Mouse (Mus musculus) limb, embryonic 10.5 days (tissue): ENCODE results near the gene Arhgef28. TPM values are rescaled to one million over a fixed set of nuclear protein-coding genes. Genes with fewer than 3 reads are reported as not detected.
A peak's percentile ranks its signal among the peaks of the same experiment; 100 is the strongest.
"Not testable (repeated sequence)": the region's sequence is repeated elsewhere in the genome, so short reads cannot be mapped to it uniquely, and the experiment has no call there.

ENCODE experiments used
- DNase-seq: peaks from one replicate; pipeline ENCODE4 v3.0.0-alpha.2; 2017; ENCODE audit warnings: low spot score
- H3K27ac ChIP-seq: fragments of 300-500 bp; sonication (generic); 2 replicates; pipeline ENCODE4 v1.5.1; 2016; ENCODE audit warnings: mild to moderate bottlenecking
- H3K27me3 ChIP-seq: fragments of 300-500 bp; sonication (generic); 2 replicates; pipeline ENCODE4 v1.6.1; 2016; ENCODE audit warnings: low read depth, mild to moderate bottlenecking; ENCODE audit not compliant: poor library complexity, severe bottlenecking
- H3K36me3 ChIP-seq: fragments of 300-500 bp; sonication (generic); 2 replicates; pipeline ENCODE4 v1.6.1; 2016; ENCODE audit warnings: mild to moderate bottlenecking, moderate library complexity
- H3K4me1 ChIP-seq: fragments of 300-500 bp; sonication (generic); 2 replicates; pipeline ENCODE4 v1.6.1; 2016
- H3K4me3 ChIP-seq: fragments of 300-500 bp; sonication (generic); 2 replicates; pipeline ENCODE4 v1.5.1; 2016; ENCODE audit warnings: mild to moderate bottlenecking, moderate library complexity
- H3K9me3 ChIP-seq: fragments of 300-500 bp; sonication (generic); replicated peaks from 2 replicates; pipeline ENCODE4 v1.6.1; 2016; ENCODE audit warnings: mild to moderate bottlenecking
- WGBS: fragments of 180-500 bp; shearing (Covaris S2); methylation state at CpG from one replicate; pipeline ENCODE4 v1.1.7; 2016; 5-methylcytosine and 5-hydroxymethylcytosine counted together
- polyA plus RNA-seq: library from polyadenylated mRNA; unstranded; fragments of >200 nt; fragmentation: Nextera tagmentation; extraction: Ambion mirVana; gene quantifications from 2 replicates; pipeline ENCODE4 v1.2.1, GENCODE M21; 2016

The Arhgef28 gene
- polyA plus RNA-seq, 1 experiment from 2014 or later, result 11.0 TPM

GRCm38 (mm10) chr13:98030041-98030440 is 176.2 kb downstream of the Arhgef28 start:
- peaks cover 23% of the 10 kb centered on the region for H3K4me1 ChIP-seq
- no peaks in the 10 kb centered on the region for H3K36me3 ChIP-seq
- DNase-seq, result no peak
- H3K4me3 ChIP-seq, result no peak overlapping the region
- no peaks in the 10 kb centered on the region for H3K9me3 ChIP-seq
- 18% methylated on average over 5 of the region's 5 CpGs for WGBS
- no peak overlapping the region for H3K27ac ChIP-seq
- H3K27me3 ChIP-seq, result no peaks in the 10 kb centered on the region

GRCm38 (mm10) chr13:98028711-98029250 is 177.5 kb downstream of the Arhgef28 start:
- H3K27me3 ChIP-seq, result no peaks in the 10 kb centered on the region
- WGBS, result 60% methylated on average over 6 of the region's 6 CpGs
- H3K4me1 ChIP-seq, result peaks cover 23% of the 10 kb centered on the region
- no peak overlapping the region for H3K27ac ChIP-seq
- no peaks in the 10 kb centered on the region for H3K36me3 ChIP-seq
- H3K9me3 ChIP-seq, result no peaks in the 10 kb centered on the region
- H3K4me3 ChIP-seq, result no peak overlapping the region
- no peak for DNase-seq

- H3K4me1 ChIP-seq, result peaks cover 23% of the 10 kb centered on the region
- H3K4me3 ChIP-seq, result no peak overlapping the region
- 89% methylated on average over 12 of the region's 12 CpGs for WGBS
- 0 out of 2 replicates have a peak overlapping the region, but pooled peaks have one; percentile 36 for H3K27ac ChIP-seq
- no peak for DNase-seq
- H3K36me3 ChIP-seq, result no peaks in the 10 kb centered on the region
- no peaks in the 10 kb centered on the region for H3K27me3 ChIP-seq
- no peaks in the 10 kb centered on the region for H3K9me3 ChIP-seq
Measured at GRCm38 (mm10) chr13:98027641-98028204, 178.5 kb downstream of the Arhgef28 start.

GRCm38 (mm10) chr13:98027122-98027521 is 179.1 kb downstream of the Arhgef28 start:
- H3K36me3 ChIP-seq, result no peaks in the 10 kb centered on the region
- whole genome bisulfite sequencing, result 82% methylated on average over 5 of the region's 5 CpGs
- no peak overlapping the region for H3K4me3 ChIP-seq
- DNase-seq, result no peak
- H3K9me3 ChIP-seq, result no peaks in the 10 kb centered on the region
- H3K4me1 ChIP-seq, result peaks cover 23% of the 10 kb centered on the region
- no peaks in the 10 kb centered on the region for H3K27me3 ChIP-seq
- no peak overlapping the region for H3K27ac ChIP-seq

GRCm38 (mm10) chr13:98025706-98026504 is 180.3 kb downstream of the Arhgef28 start:
- DNase-seq, result no peak
- H3K9me3 ChIP-seq, result no peaks in the 10 kb centered on the region
- WGBS, result 75% methylated on average over 26 of the region's 26 CpGs
- no peaks in the 10 kb centered on the region for H3K36me3 ChIP-seq
- H3K4me3 ChIP-seq, result no peak overlapping the region
- H3K4me1 ChIP-seq, result peaks cover 23% of the 10 kb centered on the region
- no peak overlapping the region for H3K27ac ChIP-seq
- no peaks in the 10 kb centered on the region for H3K27me3 ChIP-seq

- Histone ChIP-seq H3K4me3 (no peak overlapping the region), H3K27me3 (no peaks in the 10 kb centered on the region), H3K27ac (no peak overlapping the region), H3K4me1 (peaks cover 20% of the 10 kb centered on the region), H3K36me3 (no peaks in the 10 kb centered on the region), H3K9me3 (no peaks in the 10 kb centered on the region)
- DNase-seq, result no peak
- WGBS, result 85% methylated on average over 7 of the region's 7 CpGs
Measured at GRCm38 (mm10) chr13:98025162-98025561, 181.1 kb downstream of the Arhgef28 start.

GRCm38 (mm10) chr13:98024680-98025079 is 181.6 kb downstream of the Arhgef28 start:
- H3K36me3 ChIP-seq, result no peaks in the 10 kb centered on the region
- no peaks in the 10 kb centered on the region for H3K27me3 ChIP-seq
- H3K9me3 ChIP-seq, result no peaks in the 10 kb centered on the region
- peaks cover 15% of the 10 kb centered on the region for H3K4me1 ChIP-seq
- H3K4me3 ChIP-seq, result no peak overlapping the region
- no peak for DNase-seq
- WGBS, result 93% methylated on average over 12 of the region's 12 CpGs
- H3K27ac ChIP-seq, result no peak overlapping the region

- peaks cover 3% of the 10 kb centered on the region; the same call in 1 of the 2 replicates for H3K27me3 ChIP-seq
- peaks cover 3% of the 10 kb centered on the region for H3K4me1 ChIP-seq
- WGBS, result 82% methylated on average over 4 of the region's 4 CpGs
- no peak overlapping the region for H3K27ac ChIP-seq
- no peak overlapping the region for H3K4me3 ChIP-seq
- no peak for DNase-seq
- no peaks in the 10 kb centered on the region for H3K9me3 ChIP-seq
- no peaks in the 10 kb centered on the region for H3K36me3 ChIP-seq
Measured at GRCm38 (mm10) chr13:98021906-98022305, 184.3 kb downstream of the Arhgef28 start.

- 91% methylated on average over 8 of the region's 8 CpGs for WGBS
- H3K4me1 ChIP-seq, result peaks cover 22% of the 10 kb centered on the region
Measured at GRCm38 (mm10) chr13:98018837-98019236, 187.4 kb downstream of the Arhgef28 start.

GRCm38 (mm10) chr13:98016923-98017588 is 189.2 kb downstream of the Arhgef28 start:
- peaks cover 22% of the 10 kb centered on the region for H3K4me1 ChIP-seq
- WGBS, result 28% methylated on average over 12 of the region's 12 CpGs
- DNase-seq, result peak; percentile 50
- no peaks in the 10 kb centered on the region for H3K36me3 ChIP-seq
- peak overlapping the region; percentile 85; the same call in 1 of the 2 replicates for H3K27ac ChIP-seq
- peak overlapping the region; percentile 62 for H3K4me3 ChIP-seq
- no peaks in the 10 kb centered on the region for H3K9me3 ChIP-seq
- peaks cover 16% of the 10 kb centered on the region for H3K27me3 ChIP-seq

More at GRCm38 (mm10) chr13:98018837-98019236, 187.4 kb downstream of the Arhgef28 start:
- H3K4me3 ChIP-seq, H3K27ac ChIP-seq, DNase-seq, H3K36me3 ChIP-seq, H3K9me3 ChIP-seq: not testable (repeated sequence)
- peaks cover 16% of the 10 kb centered on the region for H3K27me3 ChIP-seq

- H3K4me1 ChIP-seq, result peaks cover 22% of the 10 kb centered on the region
- no peaks in the 10 kb centered on the region for H3K9me3 ChIP-seq
- H3K36me3 ChIP-seq, result no peaks in the 10 kb centered on the region
- peak overlapping the region; percentile 85 for H3K27ac ChIP-seq
- peak; percentile 67 for DNase-seq
- H3K27me3 ChIP-seq, result peaks cover 16% of the 10 kb centered on the region
- H3K4me3 ChIP-seq, result peak overlapping the region; percentile 62
- 5% methylated on average over 33 of the region's 33 CpGs for WGBS
Measured at GRCm38 (mm10) chr13:98015981-98016922, 190.0 kb downstream of the Arhgef28 start.

- WGBS, result 85% methylated on average over 3 of the region's 3 CpGs
- Histone ChIP-seq H3K27ac (peak overlapping the region; percentile 51; the same call in 1 of the 2 replicates), H3K27me3 (peaks cover 16% of the 10 kb centered on the region), H3K36me3 (no peaks in the 10 kb centered on the region), H3K4me1 (peaks cover 22% of the 10 kb centered on the region), H3K4me3 (peak overlapping the region; percentile 62; the same call in 1 of the 2 replicates), H3K9me3 (no peaks in the 10 kb centered on the region)
- DNase-seq, result no peak
Measured at GRCm38 (mm10) chr13:98014892-98015291, 191.3 kb downstream of the Arhgef28 start.
